Mouse (Mus musculus): ENCODE measurements around the gene Rps27a.

DNA sequence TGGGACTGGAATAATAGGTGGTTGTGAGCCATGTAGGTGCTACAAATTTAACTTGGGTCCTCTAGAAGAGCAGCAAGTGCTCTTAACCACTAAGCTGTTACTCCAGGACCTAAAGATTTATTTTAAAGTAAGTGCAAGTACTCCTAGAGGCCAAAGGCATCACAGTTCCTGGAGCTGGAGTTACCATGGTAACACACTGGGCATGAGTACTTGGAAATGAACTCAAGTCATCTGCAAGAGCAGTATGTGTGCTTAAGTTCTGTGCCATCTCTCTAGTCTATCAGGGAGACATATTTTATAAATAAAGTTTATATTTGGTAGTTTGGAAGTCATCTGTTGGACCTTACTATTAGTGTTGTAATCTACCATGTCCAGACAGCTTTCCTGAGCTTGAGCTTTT is 47.3 kb upstream of the Rps27a start:
- TF ChIP-seq CTCF (IDR thresholded peaks at IDR 0.05; ENCODE audit: low read depth, low read length) (no peak), POLR2A (IDR thresholded peaks at IDR 0.05; ENCODE audit: extremely low read depth, insufficient read depth, low read length) (no peak)
